Mouse (Mus musculus) left cerebral cortex, postnatal 36 days (tissue): ENCODE data around the gene Pou2f3. TPM values are rescaled to one million over a fixed set of nuclear protein-coding genes. Genes with fewer than 3 reads are reported as not detected.

Source experiments
- DNase-seq, 2 experiments: peaks; one replicate each; pipeline ENCODE4 v3.0.0; 2021 to 2022; ENCODE audit warnings: low spot score in 2 of 2, mixed read lengths in 1 of 2
- intact Hi-C: fragments of 180-260 bp; cut with DNase I; formaldehyde crosslinking; loops from one replicate; pipeline ENCODE4 v1.15.1; 2025
- total RNA-seq, 2 experiments: library from RNA; stranded (reverse); gene quantifications; 2 replicates each; pipeline ENCODE4 v1.2.3; 2021

Gene Pou2f3
- total RNA-seq, 2 experiments from 2014 or later, result 0.29 TPM; not detected in 1

GRCm38 (mm10) chr9:43233044-43233443 lies 22.9 kb upstream of the Pou2f3 start:
- DNase-seq, result no peak
- intact Hi-C loops, result no loop called here

GRCm38 (mm10) chr9:43232286-43232685 lies 22.1 kb upstream of the Pou2f3 start:
- no peak for DNase-seq
- intact Hi-C loops, result no loop called here

GRCm38 (mm10) chr9:43231805-43232204 lies 21.6 kb upstream of the Pou2f3 start:
- intact Hi-C loops, result no loop called here
- DNase-seq, result no peak

GRCm38 (mm10) chr9:43230886-43231285 lies 20.7 kb upstream of the Pou2f3 start:
- no peak for DNase-seq
- intact Hi-C loops, result no loop called here

GRCm38 (mm10) chr9:43229962-43230361 lies 19.8 kb upstream of the Pou2f3 start:
- DNase-seq, result no peak
- intact Hi-C loops, result no loop called here

- intact Hi-C loops, result no loop called here
- no peak for DNase-seq
These were observed 19.3 kb upstream of the Pou2f3 start for GRCm38 (mm10) chr9:43229398-43229895.

- intact Hi-C loops, result no loop called here
- no peak for DNase-seq
These were observed 18.6 kb upstream of the Pou2f3 start for GRCm38 (mm10) chr9:43228745-43229144.

GRCm38 (mm10) chr9:43227626-43228025 lies 17.5 kb upstream of the Pou2f3 start:
- no peak for DNase-seq
- intact Hi-C loops, result no loop called here

- intact Hi-C loops, result no loop called here
- DNase-seq, result no peak
These were observed 16.5 kb upstream of the Pou2f3 start for GRCm38 (mm10) chr9:43226573-43227160.

- no peak for DNase-seq
- intact Hi-C loops, result no loop called here
These were observed 15.3 kb upstream of the Pou2f3 start for GRCm38 (mm10) chr9:43225481-43225880.

- intact Hi-C loops, result no loop called here
- DNase-seq, result no peak
These were observed 14.7 kb upstream of the Pou2f3 start for GRCm38 (mm10) chr9:43224771-43225355.

GRCm38 (mm10) chr9:43222429-43222715 lies 12.2 kb upstream of the Pou2f3 start:
- intact Hi-C loops, result no loop called here
- DNase-seq, result no peak

- DNase-seq, result peak; percentile 79 to 81
- intact Hi-C loops, result loop anchor here (1.0 kb wide), 1 partner anchor 62 kb away; no protein-coding TSS in a partner anchor
These were observed 11.7 kb upstream of the Pou2f3 start for GRCm38 (mm10) chr9:43221643-43222428.

- intact Hi-C loops, result loop anchor here (1.0 kb wide), 2 partner anchors 69 to 211 kb away; no protein-coding TSS in a partner anchor
- peak; percentile 26 to 39 for DNase-seq
These were observed 742 bp upstream of the Pou2f3 start for GRCm38 (mm10) chr9:43210771-43211450.

GRCm38 (mm10) chr9:43206022-43206390 lies 4.2 kb downstream of the Pou2f3 start:
- DNase-seq, result no peak
- intact Hi-C loops, result no loop called here

GRCm38 (mm10) chr9:43205343-43206021 lies 4.7 kb downstream of the Pou2f3 start:
- no peak for DNase-seq
- intact Hi-C loops, result no loop called here

- intact Hi-C loops, result no loop called here
- no peak for DNase-seq
These were observed 10.0 kb downstream of the Pou2f3 start for GRCm38 (mm10) chr9:43200212-43200611.

- no peak for DNase-seq
- intact Hi-C loops, result no loop called here
These were observed 16.2 kb downstream of the Pou2f3 start for GRCm38 (mm10) chr9:43194001-43194400.

GRCm38 (mm10) chr9:43191561-43191960 lies 18.6 kb downstream of the Pou2f3 start:
- intact Hi-C loops, result no loop called here
- DNase-seq, result no peak

- intact Hi-C loops, result no loop called here
- no peak for DNase-seq
These were observed 21.2 kb downstream of the Pou2f3 start for GRCm38 (mm10) chr9:43189021-43189356.
